Mouse (Mus musculus): Measurements from ENCODE around the gene Jade1.

- TF ChIP-seq POLR2A (IDR thresholded peaks at IDR 0.05; ENCODE audit: control insufficient read depth, extremely low read depth, insufficient read depth, low read length, poor library complexity) (no peak), CTCF (IDR thresholded peaks at IDR 0.05; ENCODE audit: borderline replicate concordance, control insufficient read depth, extremely low read depth, insufficient read depth, low read length, poor library complexity) (no peak)
These were observed 6.3 kb downstream of the Jade1 start for GRCm38 (mm10) chr3:41561787-41562186.
